Mouse (Mus musculus) midbrain, embryonic 16.5 days (tissue): ENCODE measurements around the gene Bend3. TPM values are rescaled to one million over a fixed set of nuclear protein-coding genes. Genes with fewer than 3 reads are reported as not detected.
A peak's percentile ranks its signal among the peaks of the same experiment; 100 is the strongest.
"Not testable (repeated sequence)": the region's sequence is repeated elsewhere in the genome, so short reads cannot be mapped to it uniquely, and the experiment has no call there.

Experiments used
- ATAC-seq: fragments of 200-750 bp; cut with Nextera tagmentation; 2 replicates; pipeline ENCODE4 v1.8.0; 2017; ENCODE audit warnings: moderate TSS enrichment
- H3K27ac ChIP-seq: fragments of 300-500 bp; sonication (generic); 2 replicates; pipeline ENCODE4 v1.5.1; 2014; ENCODE audit warnings: mild to moderate bottlenecking, low read length, mixed read lengths
- H3K27me3 ChIP-seq: fragments of 300-500 bp; sonication (generic); 2 replicates; pipeline ENCODE4 v1.6.1; 2014; ENCODE audit warnings: low read depth, low read length, mixed read lengths; ENCODE audit not compliant: control insufficient read depth, insufficient read depth
- H3K36me3 ChIP-seq: fragments of 300-500 bp; sonication (generic); 2 replicates; pipeline ENCODE4 v1.6.1; 2014; ENCODE audit warnings: mild to moderate bottlenecking, low read length, moderate library complexity, mixed read lengths; ENCODE audit not compliant: control insufficient read depth, insufficient read depth
- H3K4me1 ChIP-seq: fragments of 300-500 bp; sonication (generic); 2 replicates; pipeline ENCODE4 v1.6.1; 2014; ENCODE audit warnings: mild to moderate bottlenecking, low read length, mixed read lengths; ENCODE audit not compliant: control insufficient read depth, insufficient read depth
- H3K4me2 ChIP-seq: fragments of 300-500 bp; sonication (generic); 2 replicates; pipeline ENCODE4 v1.6.1; 2014; ENCODE audit warnings: mild to moderate bottlenecking, low read length, mixed read lengths
- H3K4me3 ChIP-seq: fragments of 300-500 bp; sonication (generic); 2 replicates; pipeline ENCODE4 v1.5.1; 2014; ENCODE audit warnings: low read depth, mild to moderate bottlenecking, low read length, moderate library complexity, mixed read lengths
- H3K9ac ChIP-seq: fragments of 300-500 bp; sonication (generic); 2 replicates; pipeline ENCODE4 v1.6.1; 2014; ENCODE audit warnings: low read depth, low read length, mixed read lengths
- H3K9me3 ChIP-seq: fragments of 300-500 bp; sonication (generic); replicated peaks from 2 replicates; pipeline ENCODE4 v1.6.1; 2014; ENCODE audit warnings: mild to moderate bottlenecking, low read length, mixed read lengths; ENCODE audit not compliant: control insufficient read depth, poor library complexity, severe bottlenecking
- WGBS: fragments of 180-500 bp; shearing (Covaris S2); extraction: QIAGEN DNeasy Blood & Tissue Kit; methylation state at CpG from one replicate; pipeline ENCODE4 v1.1.7; 2014; 5-methylcytosine and 5-hydroxymethylcytosine counted together
- polyA plus RNA-seq: library from polyadenylated mRNA; unstranded; fragments of >200 nt; fragmentation: Nextera tagmentation; extraction: Ambion mirVana; gene quantifications from 2 replicates; pipeline ENCODE4 v1.2.1, GENCODE M21; 2015

Bend3 gene
- polyA plus RNA-seq, 1 experiment from 2014 or later, result 3.1 TPM

GRCm38 (mm10) chr10:43507051-43507450 is 28.4 kb downstream of the Bend3 start:
- Histone ChIP-seq H3K36me3 (peaks cover 25% of the 10 kb centered on the region), H3K9me3 (no peaks in the 10 kb centered on the region), H3K27me3 (no peaks in the 10 kb centered on the region), H3K4me1 (no peaks in the 10 kb centered on the region), H3K4me2 (no peak overlapping the region), H3K4me3 (no peak overlapping the region), H3K27ac (no peak overlapping the region), H3K9ac (no peak overlapping the region)
- WGBS, result 71% methylated on average over 4 of the region's 4 CpGs
- no peak for ATAC-seq

- Histone ChIP-seq H3K4me1 (no peaks in the 10 kb centered on the region), H3K4me2 (no peak overlapping the region), H3K9me3 (no peaks in the 10 kb centered on the region), H3K36me3 (peaks cover 25% of the 10 kb centered on the region), H3K27ac (no peak overlapping the region), H3K4me3 (no peak overlapping the region), H3K27me3 (no peaks in the 10 kb centered on the region), H3K9ac (no peak overlapping the region)
- ATAC-seq, result no peak
- WGBS, result 97% methylated on average over 7 of the region's 7 CpGs
Observed at GRCm38 (mm10) chr10:43509228-43509627, 30.6 kb downstream of the Bend3 start.

- Histone ChIP-seq H3K4me3 (no peak overlapping the region), H3K9ac (no peak overlapping the region), H3K36me3 (peaks cover 28% of the 10 kb centered on the region), H3K27ac (no peak overlapping the region), H3K4me1 (no peaks in the 10 kb centered on the region), H3K4me2 (no peak overlapping the region), H3K27me3 (no peaks in the 10 kb centered on the region), H3K9me3 (no peaks in the 10 kb centered on the region)
- 93% methylated on average over 10 of the region's 10 CpGs for WGBS
- ATAC-seq, result no peak
Observed at GRCm38 (mm10) chr10:43512976-43513375, 34.3 kb downstream of the Bend3 start.

- ATAC-seq, result no peak; the same call in 1 of the 2 replicates
- no peak overlapping the region for H3K4me2 ChIP-seq
- no peaks in the 10 kb centered on the region for H3K9me3 ChIP-seq
- WGBS, result 79% methylated on average over 6 of the region's 6 CpGs
- peaks cover 3% of the 10 kb centered on the region; the same call in 1 of the 2 replicates for H3K36me3 ChIP-seq
- H3K4me3 ChIP-seq, result no peak overlapping the region
- no peak overlapping the region for H3K27ac ChIP-seq
- no peak overlapping the region for H3K9ac ChIP-seq
- no peaks in the 10 kb centered on the region for H3K4me1 ChIP-seq
- H3K27me3 ChIP-seq, result no peaks in the 10 kb centered on the region
Observed at GRCm38 (mm10) chr10:43516992-43517660, 38.5 kb downstream of the Bend3 start.

GRCm38 (mm10) chr10:43517836-43518235 is 39.2 kb downstream of the Bend3 start:
- no peak overlapping the region for H3K4me3 ChIP-seq
- peaks cover 3% of the 10 kb centered on the region; the same call in 1 of the 2 replicates for H3K36me3 ChIP-seq
- no peak overlapping the region for H3K4me2 ChIP-seq
- no peak for ATAC-seq
- no peaks in the 10 kb centered on the region for H3K4me1 ChIP-seq
- H3K27me3 ChIP-seq, result no peaks in the 10 kb centered on the region
- WGBS, result 64% methylated on average over 4 of the region's 4 CpGs
- no peaks in the 10 kb centered on the region for H3K9me3 ChIP-seq
- no peak overlapping the region for H3K9ac ChIP-seq
- no peak overlapping the region for H3K27ac ChIP-seq

- Histone ChIP-seq H3K4me1 (no peaks in the 10 kb centered on the region), H3K27ac (no peak overlapping the region), H3K4me2 (no peak overlapping the region), H3K36me3 (peaks cover 3% of the 10 kb centered on the region; the same call in 1 of the 2 replicates), H3K4me3 (no peak overlapping the region), H3K9ac (no peak overlapping the region), H3K9me3 (no peaks in the 10 kb centered on the region), H3K27me3 (no peaks in the 10 kb centered on the region)
- ATAC-seq, result no peak
- WGBS, result 85% methylated on average over 12 of the region's 13 CpGs
Observed at GRCm38 (mm10) chr10:43518368-43518767, 39.7 kb downstream of the Bend3 start.

GRCm38 (mm10) chr10:43519977-43520376 is 41.3 kb downstream of the Bend3 start:
- H3K4me3 ChIP-seq, result no peak overlapping the region
- H3K9ac ChIP-seq, result no peak overlapping the region
- H3K4me1 ChIP-seq, result no peaks in the 10 kb centered on the region
- WGBS, result 98% methylated on average over 2 of the region's 2 CpGs
- no peak for ATAC-seq
- H3K36me3 ChIP-seq, result peaks cover 3% of the 10 kb centered on the region; the same call in 1 of the 2 replicates
- no peak overlapping the region for H3K4me2 ChIP-seq
- H3K27ac ChIP-seq, result no peak overlapping the region
- H3K27me3 ChIP-seq, result no peaks in the 10 kb centered on the region
- no peaks in the 10 kb centered on the region for H3K9me3 ChIP-seq

GRCm38 (mm10) chr10:43523931-43524330 is 45.3 kb downstream of the Bend3 start, which contains the start of gene Gm9803:
Gene Gm9803, plus strand, starts transcription at chr10:43524084.
- not testable (repeated sequence) for H3K4me2 ChIP-seq, H3K27me3 ChIP-seq, H3K36me3 ChIP-seq, H3K27ac ChIP-seq, H3K4me3 ChIP-seq, H3K9me3 ChIP-seq, ATAC-seq, H3K9ac ChIP-seq
- peaks cover 16% of the 10 kb centered on the region for H3K4me1 ChIP-seq
- 99% methylated on average over 10 of the region's 10 CpGs for WGBS

GRCm38 (mm10) chr10:43527283-43528269 is 48.9 kb downstream of the Bend3 start:
- no peak overlapping the region for H3K4me2 ChIP-seq
- H3K36me3 ChIP-seq, result peaks cover 13% of the 10 kb centered on the region
- H3K9me3 ChIP-seq, result no peaks in the 10 kb centered on the region
- H3K4me3 ChIP-seq, result no peak overlapping the region
- H3K9ac ChIP-seq, result peak overlapping the region; percentile 35
- WGBS, result 19% methylated on average over 15 of the region's 15 CpGs
- no peaks in the 10 kb centered on the region for H3K27me3 ChIP-seq
- peak overlapping the region; percentile 78 for H3K27ac ChIP-seq
- peaks cover 16% of the 10 kb centered on the region for H3K4me1 ChIP-seq
- peak; percentile 86 for ATAC-seq
